Mouse (Mus musculus): ENCODE data around the gene Atp6v0b.

Gene Atp6v0b

GRCm38 (mm10) chr4:117887133-117887532 is at the start of gene Atp6v0b:
Atp6v0b (minus strand) TSS chr4:117887333.
- peak; percentile 94 for DNase-seq (ENCODE audit: low spot score)

- DNase-seq (ENCODE audit: low spot score), result no peak
These were observed 46.9 kb upstream of the Atp6v0b start for GRCm38 (mm10) chr4:117934081-117934480.

DNA sequence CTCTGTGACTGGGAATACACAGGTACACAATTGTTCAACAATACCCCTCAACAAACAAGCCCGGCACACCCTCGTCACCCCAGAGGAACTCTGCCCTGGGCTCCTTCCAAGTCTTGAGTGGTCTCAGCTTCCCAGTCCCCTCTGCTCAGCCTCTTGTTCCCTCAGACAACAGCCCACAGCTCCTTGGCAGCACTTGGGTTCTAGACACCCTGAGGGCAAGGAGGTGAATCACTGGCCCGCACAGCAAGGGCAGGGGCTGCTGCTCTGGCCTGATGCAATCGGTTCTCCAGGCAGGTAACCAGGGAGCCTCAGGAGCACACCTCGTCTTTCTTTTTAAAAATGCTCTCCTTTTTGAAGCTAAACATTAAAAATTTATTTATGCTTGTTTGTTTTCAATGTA is 46.1 kb upstream of the Atp6v0b start:
- DNase-seq (ENCODE audit: low spot score), result no peak

DNA sequence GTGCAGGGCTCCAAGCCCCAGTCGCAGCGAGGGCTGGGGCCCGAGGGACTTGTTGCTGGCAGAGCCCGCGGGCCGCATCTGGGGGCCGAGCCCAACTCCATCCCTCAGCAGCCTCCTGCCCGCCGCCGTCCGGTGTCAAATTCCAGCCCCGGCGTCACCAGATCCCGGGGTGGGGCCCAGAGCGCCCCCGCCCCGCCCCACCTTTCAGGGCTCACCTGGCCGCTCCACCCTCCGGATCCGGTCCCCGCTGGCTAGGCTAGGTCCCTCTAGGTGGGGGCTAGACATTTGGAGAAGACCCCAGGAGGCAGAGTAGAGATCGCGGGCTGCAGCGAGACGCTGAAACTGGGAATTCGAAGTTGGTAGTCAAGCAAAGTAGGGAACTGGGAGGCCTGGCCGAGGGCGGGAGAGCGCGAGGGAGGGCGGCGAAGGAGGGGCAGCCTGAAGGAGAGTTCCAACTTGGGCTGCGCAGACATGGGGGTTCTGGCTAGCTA is 42.3 kb upstream of the Atp6v0b start, which contains the start of gene Artn:
Gene Artn (minus strand): TSS at position 373 of the 491 bp plus-strand sequence.
- DNase-seq (ENCODE audit: low spot score), result peak; percentile 77

- DNase-seq (ENCODE audit: low spot score), result peak; percentile 80
These were observed 41.6 kb upstream of the Atp6v0b start for GRCm38 (mm10) chr4:117928699-117929241.

DNA sequence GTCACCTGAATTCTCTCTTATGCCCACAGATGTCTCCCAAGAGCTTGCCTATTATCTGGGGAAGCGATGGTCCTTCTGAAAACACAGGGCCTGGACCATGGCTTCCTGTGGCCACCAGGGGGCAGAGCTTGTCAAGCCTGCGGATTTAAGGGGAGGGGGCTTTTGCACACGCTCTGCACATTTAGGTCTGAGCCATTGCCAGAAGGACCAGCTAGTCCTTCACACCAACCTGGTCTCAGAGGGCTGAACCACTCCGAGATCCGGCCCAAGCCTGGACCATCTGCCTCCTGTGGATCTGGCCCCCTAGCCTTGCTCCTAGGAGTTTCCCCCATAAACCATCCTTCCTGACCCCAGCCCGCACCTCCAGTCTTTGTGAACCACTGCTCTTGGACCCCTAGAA is 41.1 kb upstream of the Atp6v0b start:
- DNase-seq (ENCODE audit: low spot score), result no peak

DNA sequence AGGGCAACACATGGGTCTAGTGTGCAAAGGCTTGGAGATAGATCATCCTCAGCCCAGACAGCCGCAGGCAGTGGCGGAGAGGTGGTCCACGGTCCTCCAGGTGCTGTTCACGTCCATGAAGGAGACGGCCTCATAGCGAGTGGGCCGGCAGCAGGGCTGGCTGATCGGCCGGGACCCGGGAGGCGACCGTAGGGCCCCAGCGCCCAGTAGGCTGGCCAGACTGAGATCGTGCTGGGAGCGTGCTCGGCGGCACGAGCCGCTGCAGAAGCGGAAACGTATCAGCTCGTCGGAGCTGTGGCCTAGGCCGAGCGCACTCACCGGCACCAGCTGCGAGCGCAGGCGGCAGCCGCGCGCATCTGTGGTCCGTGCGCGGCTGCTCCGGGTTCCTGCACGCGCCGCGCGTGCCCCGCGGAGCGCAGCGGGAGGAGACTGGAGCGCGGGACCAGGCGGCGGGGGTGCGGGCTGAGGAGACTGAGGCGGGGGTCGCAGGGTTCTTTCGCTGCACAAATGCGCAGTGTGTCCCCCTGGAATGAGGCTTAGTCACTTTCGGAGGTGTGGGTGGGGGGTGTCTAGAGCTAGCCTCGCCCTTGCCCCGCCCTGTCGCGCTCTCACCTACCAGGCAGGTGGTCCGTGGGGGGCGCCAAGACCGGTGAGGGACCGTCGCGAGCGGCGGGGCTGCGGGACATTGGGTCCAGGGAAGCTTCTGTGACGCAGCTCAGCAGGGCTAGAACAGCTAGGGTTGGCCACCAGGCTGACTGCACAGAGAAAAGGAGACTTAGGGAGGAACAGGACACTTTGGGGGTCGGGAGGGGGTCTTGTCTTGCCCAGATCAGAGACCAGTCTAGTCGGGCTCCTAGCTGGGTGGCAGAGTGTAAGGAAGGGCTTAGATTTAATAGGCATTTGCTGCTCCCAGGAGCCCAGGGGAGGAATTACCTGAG is 39.7 kb upstream of the Atp6v0b start:
- DNase-seq (ENCODE audit: low spot score), result no peak

DNA sequence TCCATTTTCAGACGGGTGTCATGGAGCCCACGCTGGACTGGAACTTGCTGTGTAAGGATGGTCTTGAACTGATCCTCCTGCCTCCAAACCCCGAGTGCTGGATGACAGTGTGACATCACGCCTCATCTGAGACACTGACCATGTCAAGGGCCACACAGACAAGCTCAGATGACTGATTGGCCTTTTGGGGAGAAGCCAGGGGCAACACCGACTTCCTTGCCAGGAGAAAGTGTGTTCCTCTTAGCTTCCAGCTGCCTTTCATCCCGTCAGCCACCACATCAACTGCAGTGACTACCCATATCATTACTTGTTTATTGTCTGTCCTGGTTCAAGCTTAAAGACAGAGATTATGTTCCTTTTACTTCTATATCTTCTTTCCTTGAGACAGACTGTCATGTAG is 37.8 kb upstream of the Atp6v0b start:
- DNase-seq (ENCODE audit: low spot score), result no peak

DNA sequence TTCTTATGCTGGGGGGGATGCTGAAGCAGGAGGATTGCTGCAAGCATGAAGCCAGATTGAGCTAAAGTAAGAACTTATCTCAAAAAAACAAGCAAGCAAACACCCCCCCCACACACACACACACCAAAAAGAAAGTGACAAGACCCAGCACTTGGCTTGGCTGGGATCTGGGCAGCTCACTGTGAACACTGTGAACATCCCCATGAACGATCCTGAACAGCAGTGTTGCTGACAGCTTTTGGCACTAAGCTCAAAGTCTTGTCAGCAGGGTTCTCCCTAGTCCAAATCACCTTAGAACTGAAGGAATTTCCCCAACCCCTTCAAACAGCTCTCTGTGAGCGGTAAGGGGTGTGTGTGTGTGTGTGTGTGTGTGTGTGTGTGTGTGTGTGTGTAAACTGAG is 36.3 kb upstream of the Atp6v0b start:
- no peak for DNase-seq (ENCODE audit: low spot score)

GRCm38 (mm10) chr4:117921358-117921757 is 34.2 kb upstream of the Atp6v0b start:
- no peak for DNase-seq (ENCODE audit: low spot score)

DNA sequence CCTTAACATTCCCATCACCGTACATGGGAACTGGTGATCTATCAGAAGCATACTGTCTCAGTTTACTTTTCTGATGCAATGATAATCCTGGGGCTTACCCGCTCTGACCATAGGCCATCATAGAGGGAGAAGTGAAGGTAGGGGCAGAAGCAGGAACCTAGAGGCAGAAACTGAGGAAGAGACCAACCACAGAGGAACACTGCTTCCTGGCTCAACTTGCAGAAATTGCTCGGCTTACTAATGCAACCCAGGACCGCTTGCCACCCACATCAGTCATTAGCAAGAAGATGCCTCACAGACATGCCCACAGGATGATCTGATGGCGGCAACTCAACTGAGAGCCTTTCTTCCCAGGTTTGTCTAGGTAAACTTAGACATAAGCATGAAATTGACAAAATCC is 31.6 kb upstream of the Atp6v0b start:
- DNase-seq (ENCODE audit: low spot score), result no peak

- no peak for DNase-seq (ENCODE audit: low spot score)
These were observed 31.1 kb upstream of the Atp6v0b start for GRCm38 (mm10) chr4:117918261-117918660.

GRCm38 (mm10) chr4:117917847-117918246 is 30.7 kb upstream of the Atp6v0b start:
- DNase-seq (ENCODE audit: low spot score), result no peak

- DNase-seq (ENCODE audit: low spot score), result no peak
These were observed 30.3 kb upstream of the Atp6v0b start for GRCm38 (mm10) chr4:117917402-117917801.

GRCm38 (mm10) chr4:117916386-117916785 is 29.3 kb upstream of the Atp6v0b start:
- no peak for DNase-seq (ENCODE audit: low spot score)

DNA sequence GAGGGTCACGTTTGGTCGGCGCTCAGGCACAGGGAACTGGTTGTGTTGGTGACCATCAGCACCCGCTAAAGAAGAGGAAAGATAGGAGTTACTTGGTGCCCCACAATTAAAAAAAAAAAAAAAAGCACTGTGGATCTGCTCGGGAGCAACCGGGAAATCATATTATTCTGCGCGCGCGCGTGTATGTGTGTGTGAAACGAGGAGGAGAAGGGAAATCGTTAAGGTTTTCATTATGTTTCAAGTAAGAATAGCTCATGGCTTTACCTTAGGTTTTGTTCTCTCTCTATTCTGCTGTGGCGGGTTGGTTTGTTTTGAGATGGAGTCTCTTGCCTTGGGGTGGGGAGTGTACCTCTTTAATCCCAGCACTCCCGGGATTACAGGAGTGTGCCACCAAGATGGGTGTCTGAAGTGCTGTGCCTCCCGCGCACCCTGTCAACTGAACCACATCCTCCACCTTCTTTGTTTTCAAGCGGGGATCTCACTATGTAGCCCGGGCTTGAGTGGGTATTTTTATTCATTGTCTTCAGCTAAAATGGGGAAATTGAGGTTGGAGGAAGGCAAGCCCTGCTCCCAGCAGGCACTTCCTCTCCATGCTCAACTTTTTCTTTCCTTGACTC is 28.5 kb upstream of the Atp6v0b start:
- DNase-seq (ENCODE audit: low spot score), result no peak

DNA sequence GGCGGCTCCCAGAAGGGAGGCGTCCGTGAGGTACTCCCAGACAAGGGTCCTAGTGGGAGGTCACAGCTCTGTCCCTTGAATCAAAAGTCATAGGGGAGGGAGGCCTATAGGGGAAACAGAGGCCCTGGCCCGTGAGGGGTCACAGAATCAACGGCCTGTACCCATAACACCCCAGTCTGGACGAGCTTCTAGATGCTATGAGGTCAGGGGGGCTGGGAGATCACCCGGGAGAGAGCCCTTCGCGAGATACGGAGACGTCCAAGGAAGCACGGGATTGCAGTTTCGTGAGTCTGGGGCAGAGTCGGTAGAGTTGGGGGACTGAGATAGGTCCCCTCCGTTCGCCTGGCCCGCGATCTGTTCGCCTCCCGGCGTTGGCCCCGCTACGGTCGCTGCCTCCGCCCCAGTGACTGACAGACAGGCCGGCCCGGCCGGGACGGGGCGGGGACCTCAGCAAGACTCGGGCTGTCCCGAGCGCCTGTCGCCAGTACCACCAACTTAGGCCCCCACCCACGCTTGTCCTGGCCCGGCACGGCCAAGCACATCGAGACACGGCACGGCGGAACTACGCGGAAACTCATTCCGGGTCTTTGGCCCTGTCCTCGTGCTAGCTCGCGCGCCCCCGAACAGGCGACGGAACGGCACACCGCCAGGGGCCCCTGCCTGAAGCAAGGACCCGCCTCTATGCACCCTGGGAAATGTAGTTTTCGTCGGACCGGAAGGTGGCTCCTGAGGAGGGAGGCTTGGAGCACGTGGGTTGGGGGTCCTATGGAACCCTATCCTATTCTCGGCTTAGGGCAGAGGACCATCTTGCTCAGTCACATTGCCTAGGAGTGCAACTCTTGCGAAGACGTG is 27.7 kb upstream of the Atp6v0b start, which contains the start of gene Ipo13:
Gene Ipo13 (minus strand): TSS at position 409 of the 852 bp plus-strand sequence.
- DNase-seq (ENCODE audit: low spot score), result peak; percentile 91

DNA sequence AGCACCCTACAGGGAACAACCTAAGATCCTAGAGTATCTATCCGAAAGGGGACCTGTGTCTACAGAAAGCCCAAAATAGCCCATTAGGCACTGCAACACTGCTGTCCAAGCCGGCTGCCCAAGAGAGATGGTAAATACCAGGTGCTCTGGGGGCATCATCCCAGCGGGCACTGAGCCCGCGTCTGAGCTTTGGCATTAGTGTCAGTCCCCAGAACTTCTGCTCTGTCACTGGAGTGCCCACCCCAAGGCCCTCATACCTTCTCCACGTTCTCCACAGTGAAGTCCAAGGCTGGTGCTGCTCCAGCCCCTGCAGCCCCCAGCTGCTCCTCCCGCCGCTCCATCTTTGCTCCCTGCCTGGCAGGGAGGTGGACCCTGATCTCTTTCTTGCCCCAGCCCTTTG is 26.9 kb upstream of the Atp6v0b start:
- no peak for DNase-seq (ENCODE audit: low spot score)

DNA sequence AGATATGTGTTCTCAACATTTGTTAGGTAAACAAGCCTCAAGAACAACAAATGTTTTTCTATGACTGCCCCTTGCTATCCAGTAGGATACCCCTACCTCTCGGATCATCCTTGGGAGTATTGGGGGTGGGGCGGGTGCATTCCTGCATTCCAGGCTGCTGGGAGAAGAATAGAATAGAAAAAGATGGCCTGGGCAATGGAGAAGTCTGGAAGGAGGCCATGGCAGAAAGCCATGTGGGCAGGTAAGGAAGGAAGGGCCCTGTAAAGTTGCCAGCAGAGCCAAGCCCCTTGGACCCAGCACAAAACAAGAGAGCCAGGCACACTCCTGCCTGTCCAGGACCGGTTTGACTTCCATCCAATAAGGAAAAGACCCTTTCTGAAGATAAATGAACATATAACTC is 26.3 kb upstream of the Atp6v0b start:
- peak; percentile 50 for DNase-seq (ENCODE audit: low spot score)

GRCm38 (mm10) chr4:117912685-117913273 is 25.6 kb upstream of the Atp6v0b start:
- DNase-seq (ENCODE audit: low spot score), result no peak

GRCm38 (mm10) chr4:117912131-117912561 is 25.0 kb upstream of the Atp6v0b start:
- no peak for DNase-seq (ENCODE audit: low spot score)
